Mouse (Mus musculus): ENCODE data around the gene Slc2a9.
"Not testable (repeated sequence)": the region's sequence is repeated elsewhere in the genome, so short reads cannot be mapped to it uniquely, and the experiment has no call there.

Slc2a9 gene

DNA sequence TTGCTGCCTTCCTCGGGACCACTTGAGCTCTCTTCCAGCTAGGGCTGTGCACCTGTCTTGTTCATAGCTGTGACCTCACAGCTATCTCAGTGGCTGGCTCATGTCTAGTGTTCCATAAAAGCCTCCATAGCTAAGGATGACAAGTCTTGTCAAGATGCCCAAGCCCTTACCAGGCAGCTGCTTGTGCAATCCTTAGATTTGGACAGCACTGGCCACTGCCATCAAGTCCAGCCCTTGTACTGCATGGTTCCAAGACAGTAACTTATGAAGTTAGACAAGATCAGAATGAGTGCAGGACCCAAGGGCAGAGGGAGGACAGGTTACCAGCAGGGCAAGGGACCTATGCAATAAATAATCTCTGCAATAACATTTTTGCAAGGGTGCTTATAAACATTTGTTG, 1.2 kb upstream of the Slc2a9 start:
- DNase-seq (ENCODE audit: low read depth, low spot score), result no peak

GRCm38 (mm10) chr5:38500043-38500442, 2.9 kb downstream of the Slc2a9 start:
- no peak for DNase-seq (ENCODE audit: low read depth, low spot score)

- no peak for DNase-seq (ENCODE audit: low read depth, low spot score)
Observed at GRCm38 (mm10) chr5:38499316-38499811, 3.6 kb downstream of the Slc2a9 start.

GRCm38 (mm10) chr5:38498479-38498878, 4.5 kb downstream of the Slc2a9 start:
- DNase-seq (ENCODE audit: low read depth, low spot score), result no peak

- no peak for DNase-seq (ENCODE audit: low read depth, low spot score)
Observed at GRCm38 (mm10) chr5:38496491-38497057, 6.4 kb downstream of the Slc2a9 start.

DNA sequence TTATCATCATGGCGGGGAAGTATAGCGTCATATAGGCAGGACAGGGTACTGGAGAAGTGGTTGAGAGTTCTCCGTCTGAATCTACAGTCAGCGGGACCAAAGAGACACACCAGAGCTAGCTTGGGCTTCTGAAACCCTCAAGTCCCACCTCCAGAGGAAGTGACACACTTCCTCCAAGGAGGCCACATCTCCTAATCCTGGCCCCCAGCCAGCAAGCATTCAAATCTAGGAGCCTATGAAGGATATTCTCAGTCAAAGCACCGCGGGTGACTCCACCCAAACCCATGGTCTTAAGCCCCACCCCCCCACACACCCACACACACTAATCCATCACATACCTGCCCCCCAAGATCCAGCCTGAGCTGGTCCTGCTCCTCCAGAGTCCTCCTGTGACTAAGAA, 9.1 kb downstream of the Slc2a9 start:
- DNase-seq (ENCODE audit: low read depth, low spot score), result no peak

- no peak for DNase-seq (ENCODE audit: low read depth, low spot score)
Observed at GRCm38 (mm10) chr5:38491763-38492162, 11.2 kb downstream of the Slc2a9 start.

DNA sequence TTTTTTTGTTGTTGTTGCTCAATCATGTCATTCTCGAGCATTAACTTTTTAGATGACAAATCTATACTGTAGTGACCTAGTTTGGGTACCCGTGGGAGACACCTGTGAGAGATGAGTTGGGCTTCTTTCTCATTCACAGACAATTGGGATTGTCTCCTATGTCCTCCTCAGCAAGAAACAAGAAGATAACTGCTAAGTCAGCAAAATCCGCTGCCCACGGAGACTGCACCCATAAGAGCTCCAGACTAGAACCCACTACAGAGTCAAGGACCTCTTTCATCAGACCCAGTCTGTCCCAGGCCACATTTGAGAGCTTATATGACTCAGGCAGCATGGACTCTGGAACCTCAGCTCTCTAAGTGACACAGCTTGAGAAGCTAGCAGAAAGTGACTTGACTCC, 13.2 kb downstream of the Slc2a9 start:
- DNase-seq (ENCODE audit: low read depth, low spot score), result no peak

GRCm38 (mm10) chr5:38488673-38489615, 14.0 kb downstream of the Slc2a9 start:
- DNase-seq (ENCODE audit: low read depth, low spot score), result no peak

GRCm38 (mm10) chr5:38488026-38488425, 14.9 kb downstream of the Slc2a9 start:
- no peak for DNase-seq (ENCODE audit: low read depth, low spot score)

- DNase-seq (ENCODE audit: low read depth, low spot score), result no peak
Observed at GRCm38 (mm10) chr5:38487247-38487646, 15.7 kb downstream of the Slc2a9 start.

GRCm38 (mm10) chr5:38485946-38486345, 17.0 kb downstream of the Slc2a9 start:
- no peak for DNase-seq (ENCODE audit: low read depth, low spot score)

GRCm38 (mm10) chr5:38483518-38484110, 19.3 kb downstream of the Slc2a9 start:
- DNase-seq (ENCODE audit: low read depth, low spot score), result no peak

- no peak for DNase-seq (ENCODE audit: low read depth, low spot score)
Observed at GRCm38 (mm10) chr5:38480822-38481707, 21.9 kb downstream of the Slc2a9 start.

DNA sequence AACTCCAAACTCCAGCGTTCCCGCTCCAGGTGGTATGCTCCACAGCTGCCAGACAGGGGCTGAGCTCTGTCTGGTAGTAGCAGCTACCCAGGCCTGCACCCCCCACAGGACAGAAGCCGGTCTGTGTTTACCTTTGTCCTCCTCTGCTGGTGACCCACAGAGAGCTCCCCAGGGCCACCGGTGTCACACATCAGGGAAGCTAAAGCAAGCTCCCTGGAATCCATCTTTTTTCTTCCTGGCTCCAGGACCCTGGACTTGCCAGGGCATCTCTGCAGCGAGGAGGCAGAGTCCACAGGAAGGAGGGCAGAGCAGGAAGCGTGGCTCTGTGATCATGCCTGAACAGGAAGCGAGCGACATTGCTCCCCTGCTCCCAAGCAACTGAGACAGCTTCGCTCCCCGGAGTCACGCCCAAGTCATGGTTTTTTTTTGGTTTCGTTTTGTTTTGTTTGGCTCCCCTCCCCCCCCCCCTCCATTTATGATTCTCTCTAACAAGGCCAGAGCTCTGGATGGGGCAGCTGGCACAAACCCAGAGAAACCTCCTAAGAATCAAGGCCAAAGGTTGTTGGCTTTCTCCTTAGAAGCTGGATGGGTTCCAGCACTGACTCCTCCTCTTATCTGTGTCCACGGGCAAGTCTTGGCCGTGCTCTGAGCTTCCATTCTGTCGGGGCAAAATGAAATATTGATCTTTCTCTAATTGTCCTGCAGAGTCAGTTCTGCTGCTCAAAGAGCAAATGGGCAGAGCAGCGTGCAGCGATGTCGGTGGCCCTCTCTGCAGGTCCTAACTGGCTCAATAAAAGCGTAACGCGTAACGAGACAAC, 22.8 kb downstream of the Slc2a9 start:
- no peak for DNase-seq (ENCODE audit: low read depth, low spot score)

DNA sequence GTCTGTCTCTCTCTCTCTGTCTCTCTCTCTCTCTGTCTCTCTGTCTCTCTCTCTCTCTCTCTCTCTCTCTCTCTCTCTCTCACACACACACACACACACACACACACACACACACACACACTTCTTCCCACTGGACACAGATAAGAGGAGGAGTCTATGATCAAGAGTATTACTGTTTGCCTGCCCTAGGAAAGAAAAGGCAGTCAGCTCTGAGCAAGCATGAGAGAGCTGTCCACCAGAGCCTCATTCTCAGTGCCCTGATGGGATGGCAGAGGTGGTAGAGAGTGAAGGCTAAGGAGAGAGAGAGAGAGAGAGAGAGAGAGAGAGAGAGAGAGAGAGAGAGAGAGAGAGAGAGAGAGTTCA, 23.4 kb downstream of the Slc2a9 start:
- not testable (repeated sequence) for DNase-seq (ENCODE audit: low read depth, low spot score)

- DNase-seq (ENCODE audit: low read depth, low spot score), result no peak
Observed at GRCm38 (mm10) chr5:38479027-38479426, 23.9 kb downstream of the Slc2a9 start.

- DNase-seq (ENCODE audit: low read depth, low spot score), result no peak
Observed at GRCm38 (mm10) chr5:38477731-38478445, 25.1 kb downstream of the Slc2a9 start.

DNA sequence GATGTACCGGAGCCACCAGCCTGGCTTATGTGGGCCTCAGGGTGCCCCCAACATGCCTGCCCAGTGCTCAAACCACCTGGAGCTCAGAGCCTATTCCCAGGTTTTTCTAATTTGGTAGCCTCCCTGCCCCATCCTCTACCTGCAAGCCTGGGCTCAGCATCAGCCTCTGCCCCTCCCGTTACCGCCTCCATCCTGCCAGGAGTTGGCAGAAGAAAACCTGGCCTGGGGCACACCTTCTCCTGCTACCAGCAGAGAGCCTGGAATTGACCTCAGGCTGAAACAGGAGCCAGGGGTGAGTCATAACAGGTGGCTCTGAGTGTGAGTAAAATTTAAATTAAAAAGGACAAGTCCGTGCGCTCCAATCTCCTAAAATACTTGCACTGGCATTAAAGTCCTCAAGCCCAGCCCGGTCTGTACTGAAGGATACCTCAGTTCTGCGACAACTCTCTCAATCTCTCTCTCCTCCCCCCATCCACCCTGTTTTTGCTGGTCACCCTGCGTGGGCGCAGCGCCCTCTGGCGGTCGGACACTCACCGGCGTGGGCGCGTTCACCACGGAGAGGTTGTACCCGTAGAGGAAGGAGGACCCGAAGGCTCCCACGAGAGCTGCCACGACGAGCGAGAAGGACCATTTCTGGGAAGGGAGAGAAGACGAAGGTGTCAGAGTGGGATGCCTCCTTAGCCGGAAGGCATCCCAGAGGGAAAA, 25.9 kb downstream of the Slc2a9 start:
- no peak for DNase-seq (ENCODE audit: low read depth, low spot score)

All from retina, adult 2 months (tissue).